Mouse (Mus musculus): Measurements from ENCODE around the gene Tnrc6c. TPM values are rescaled to one million over a fixed set of nuclear protein-coding genes. Genes with fewer than 3 reads are reported as not detected.

Gene Tnrc6c
- total RNA-seq, 2 experiments from 2014 or later = 17.9 to 19.1 TPM

GRCm38 (mm10) chr11:117633310-117633709, 20.8 kb upstream of the Tnrc6c start:
- ATAC-seq (ENCODE audit: poor library complexity, severe bottlenecking) = no peak

- no peak for ATAC-seq (ENCODE audit: poor library complexity, severe bottlenecking)
Measured at GRCm38 (mm10) chr11:117638386-117638785, 15.7 kb upstream of the Tnrc6c start.

GRCm38 (mm10) chr11:117638809-117639208, 15.3 kb upstream of the Tnrc6c start:
- ATAC-seq (ENCODE audit: poor library complexity, severe bottlenecking) = no peak

GRCm38 (mm10) chr11:117639331-117639970, 14.6 kb upstream of the Tnrc6c start:
- ATAC-seq (ENCODE audit: poor library complexity, severe bottlenecking) = no peak

GRCm38 (mm10) chr11:117642181-117642580, 11.9 kb upstream of the Tnrc6c start:
- ATAC-seq (ENCODE audit: poor library complexity, severe bottlenecking) = no peak

GRCm38 (mm10) chr11:117643240-117643639, 10.8 kb upstream of the Tnrc6c start:
- no peak for ATAC-seq (ENCODE audit: poor library complexity, severe bottlenecking)

GRCm38 (mm10) chr11:117646786-117647185, 7.3 kb upstream of the Tnrc6c start:
- no peak for ATAC-seq (ENCODE audit: poor library complexity, severe bottlenecking)

GRCm38 (mm10) chr11:117648005-117648404, 6.1 kb upstream of the Tnrc6c start:
- ATAC-seq (ENCODE audit: poor library complexity, severe bottlenecking) = no peak

- no peak for ATAC-seq (ENCODE audit: poor library complexity, severe bottlenecking)
Measured at GRCm38 (mm10) chr11:117650721-117651644, 3.1 kb upstream of the Tnrc6c start.

- no peak for ATAC-seq (ENCODE audit: poor library complexity, severe bottlenecking)
Measured at GRCm38 (mm10) chr11:117652907-117653306, 1.2 kb upstream of the Tnrc6c start.

GRCm38 (mm10) chr11:117654380-117654924, 363 bp downstream of the Tnrc6c start:
- ATAC-seq (ENCODE audit: poor library complexity, severe bottlenecking) = peak; percentile 95

- no peak for ATAC-seq (ENCODE audit: poor library complexity, severe bottlenecking)
Measured at GRCm38 (mm10) chr11:117654934-117655291, 824 bp downstream of the Tnrc6c start.

GRCm38 (mm10) chr11:117655292-117656076, 1.4 kb downstream of the Tnrc6c start:
- ATAC-seq (ENCODE audit: poor library complexity, severe bottlenecking) = no peak

GRCm38 (mm10) chr11:117656077-117656401, 1.9 kb downstream of the Tnrc6c start:
- ATAC-seq (ENCODE audit: poor library complexity, severe bottlenecking) = no peak

GRCm38 (mm10) chr11:117658974-117659373, 4.9 kb downstream of the Tnrc6c start:
- no peak for ATAC-seq (ENCODE audit: poor library complexity, severe bottlenecking)

GRCm38 (mm10) chr11:117663036-117663809, 9.1 kb downstream of the Tnrc6c start:
- ATAC-seq (ENCODE audit: poor library complexity, severe bottlenecking) = peak; percentile 82

GRCm38 (mm10) chr11:117663810-117664139, 9.7 kb downstream of the Tnrc6c start:
- no peak for ATAC-seq (ENCODE audit: poor library complexity, severe bottlenecking)

GRCm38 (mm10) chr11:117665189-117665588, 11.1 kb downstream of the Tnrc6c start:
- ATAC-seq (ENCODE audit: poor library complexity, severe bottlenecking) = no peak

GRCm38 (mm10) chr11:117666563-117666962, 12.5 kb downstream of the Tnrc6c start:
- ATAC-seq (ENCODE audit: poor library complexity, severe bottlenecking) = no peak

- ATAC-seq (ENCODE audit: poor library complexity, severe bottlenecking) = no peak
Measured at GRCm38 (mm10) chr11:117667152-117667551, 13.1 kb downstream of the Tnrc6c start.

- no peak for ATAC-seq (ENCODE audit: poor library complexity, severe bottlenecking)
Measured at GRCm38 (mm10) chr11:117667825-117668224, 13.7 kb downstream of the Tnrc6c start.

Data from megakaryocyte, adult 5-6 weeks (primary cell).